ENCODE assay signal across 20 mouse cellular contexts in the genomic region with DNA sequence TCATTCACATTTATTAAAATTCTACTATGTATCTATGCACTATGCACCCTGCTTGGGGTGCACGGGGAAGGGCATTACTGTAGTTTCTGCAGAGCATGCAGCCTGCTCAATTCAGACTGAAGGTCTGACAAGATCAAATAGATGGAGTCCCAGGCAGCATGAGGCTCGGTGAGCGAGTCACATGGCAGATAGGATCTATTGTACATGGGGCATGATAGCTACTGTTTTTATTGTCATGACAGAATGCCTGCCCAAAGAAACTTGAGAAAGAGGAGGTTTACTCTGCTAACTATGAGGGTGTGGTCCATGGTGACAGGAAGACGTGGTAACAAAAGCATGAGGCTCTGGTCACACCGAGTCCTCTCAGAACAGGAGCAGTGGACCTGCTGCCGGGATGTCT.
DNase-seq lines count a peak whose midpoint lies in the region; ATAC-seq lines count a peak whose summit lies in the region.
"Had no signal": no experiment of that assay in that cellular context is flagged by ENCODE, and none has a peak within 500 bp of the region (broad histone marks: within the 10 kb centered on the region; RNA-seq: fewer than 3 reads in every experiment).

No protein-coding gene starts in this region.

- DNase-seq in 416B (ENCODE audit: low read depth): peak; percentile 61
- peak; percentile 40 for DNase-seq in induced T-regulatory cell, adult 2 months (ENCODE audit: low read depth)
- DNase-seq in kidney, adult 9 months: no peak
- no peak for DNase-seq in left cerebral cortex, postnatal 36 days (ENCODE audit: low spot score in 2 of 2)
- no peak for DNase-seq in spleen, postnatal 36 days (ENCODE audit: low spot score in 2 of 2)
- DNase-seq: adrenal gland, postnatal 10 days; adrenal gland, postnatal 36 days; cerebellum, adult 18-20 months; cerebellum, adult 9-10 months; cerebellum, postnatal 14 days; forebrain, postnatal 0 days; gastrocnemius, adult 2 months; gastrocnemius, postnatal 14 days; heart, adult 18-20 months; heart, postnatal 10 days; heart, postnatal 4 days; kidney, adult 2 months had no signal

- intact Hi-C loops in left cerebral cortex, postnatal 36 days (cut with DNase I): no loop called here

- peak; percentile 69 for ATAC-seq in CD4-positive, CD25-positive, alpha-beta regulatory T cell, adult 4 months
- ATAC-seq: forebrain, embryonic 14.5 days; forebrain, postnatal 0 days; intestine, embryonic 16.5 days had no signal

Comparison
In these comparisons a context has a peak if more than half of its experiments do, and no peak if none do; other contexts are left out.
1. DNase-seq: peak in 416B (single experiment) and induced T-regulatory cell, adult 2 months (single experiment); none in kidney, adult 9 months (single experiment), left cerebral cortex, postnatal 36 days (0 of 2) and spleen, postnatal 36 days (0 of 2).